Mouse (Mus musculus): ENCODE measurements around the gene Cbwd1. TPM values are rescaled to one million over a fixed set of nuclear protein-coding genes. Genes with fewer than 3 reads are reported as not detected.

The Cbwd1 gene
- total RNA-seq, 1 experiment, result 30.5 TPM

GRCm38 (mm10) chr19:24958531-24958930 is 2.9 kb downstream of the Cbwd1 start:
- no peak overlapping the region for H3K9ac ChIP-seq (ENCODE audit: insufficient read depth, low read depth, low read length, poor library complexity, severe bottlenecking)
- H3K27ac ChIP-seq (ENCODE audit: insufficient read depth, low read depth, low read length, poor library complexity, severe bottlenecking), result no peak overlapping the region
- H3K36me3 ChIP-seq (ENCODE audit: control insufficient read depth, insufficient read depth, low read length, poor library complexity, severe bottlenecking), result no peaks in the 10 kb centered on the region
- peak; percentile 40 for DNase-seq (ENCODE audit: low read depth, low spot score)
- no peaks in the 10 kb centered on the region for H3K4me1 ChIP-seq (ENCODE audit: control insufficient read depth in 2 of 2, insufficient read depth in 2 of 2, low read length in 2 of 2, poor library complexity in 1 of 2)
- in situ Hi-C loops (cut with MboI; ENCODE audit: low sequenced_read_pairs in 2 of 2, unreplicated experiment in 2 of 2), result no loop called here
- no peak overlapping the region for H3K4me3 ChIP-seq (ENCODE audit: insufficient read depth in 1 of 2, low read depth in 1 of 2, low read length in 2 of 2, poor library complexity in 1 of 2, severe bottlenecking in 1 of 2)
- H3K9me3 ChIP-seq (ENCODE audit: control insufficient read depth, insufficient read depth, low read depth, low read length), result no peaks in the 10 kb centered on the region
- no peak for TF ChIP-seq ZC3H11A (IDR thresholded peaks at IDR 0.05; ENCODE audit: borderline replicate concordance, low read depth, low read length)
- no peak for TF ChIP-seq HCFC1 (IDR thresholded peaks at IDR 0.05; ENCODE audit: borderline replicate concordance, insufficient read depth, low read length)
- no peak for TF ChIP-seq ZNF384 (IDR thresholded peaks at IDR 0.05; ENCODE audit: low read depth, low read length)
- no peak for TF ChIP-seq CHD2 (IDR thresholded peaks at IDR 0.05; ENCODE audit: low read depth, low read length)
- TF ChIP-seq MAFK (IDR thresholded peaks at IDR 0.05; ENCODE audit: insufficient read depth, low read depth, low read length), result no peak

- no peaks in the 10 kb centered on the region for H3K9me3 ChIP-seq (ENCODE audit: control insufficient read depth, insufficient read depth, low read depth, low read length)
- no peak for DNase-seq (ENCODE audit: low read depth, low spot score)
- TF ChIP-seq HCFC1 (IDR thresholded peaks at IDR 0.05; ENCODE audit: borderline replicate concordance, insufficient read depth, low read length) (no peak), ZC3H11A (IDR thresholded peaks at IDR 0.05; ENCODE audit: borderline replicate concordance, low read depth, low read length) (no peak), CHD2 (IDR thresholded peaks at IDR 0.05; ENCODE audit: low read depth, low read length) (no peak), ZNF384 (IDR thresholded peaks at IDR 0.05; ENCODE audit: low read depth, low read length) (no peak), MAFK (IDR thresholded peaks at IDR 0.05; ENCODE audit: insufficient read depth, low read depth, low read length) (no peak)
- in situ Hi-C loops (cut with MboI; ENCODE audit: low sequenced_read_pairs in 2 of 2, unreplicated experiment in 2 of 2), result no loop called here
- no peaks in the 10 kb centered on the region for H3K4me1 ChIP-seq (ENCODE audit: control insufficient read depth in 2 of 2, insufficient read depth in 2 of 2, low read length in 2 of 2, poor library complexity in 1 of 2)
- no peak overlapping the region for H3K9ac ChIP-seq (ENCODE audit: insufficient read depth, low read depth, low read length, poor library complexity, severe bottlenecking)
- no peak overlapping the region for H3K4me3 ChIP-seq (ENCODE audit: insufficient read depth in 1 of 2, low read depth in 1 of 2, low read length in 2 of 2, poor library complexity in 1 of 2, severe bottlenecking in 1 of 2)
- H3K27ac ChIP-seq (ENCODE audit: insufficient read depth, low read depth, low read length, poor library complexity, severe bottlenecking), result no peak overlapping the region
- no peaks in the 10 kb centered on the region for H3K36me3 ChIP-seq (ENCODE audit: control insufficient read depth, insufficient read depth, low read length, poor library complexity, severe bottlenecking)
Observed at GRCm38 (mm10) chr19:24945521-24946262, 15.7 kb downstream of the Cbwd1 start.

- Histone ChIP-seq H3K36me3 (ENCODE audit: control insufficient read depth, insufficient read depth, low read length, poor library complexity, severe bottlenecking) (no peaks in the 10 kb centered on the region; the same call in 1 of the 2 replicates), H3K27ac (ENCODE audit: insufficient read depth, low read depth, low read length, poor library complexity, severe bottlenecking) (no peak overlapping the region), H3K9ac (ENCODE audit: insufficient read depth, low read depth, low read length, poor library complexity, severe bottlenecking) (no peak overlapping the region), H3K4me3 (ENCODE audit: insufficient read depth in 1 of 2, low read depth in 1 of 2, low read length in 2 of 2, poor library complexity in 1 of 2, severe bottlenecking in 1 of 2) (no peak overlapping the region), H3K9me3 (ENCODE audit: control insufficient read depth, insufficient read depth, low read depth, low read length) (no peaks in the 10 kb centered on the region), H3K4me1 (ENCODE audit: control insufficient read depth in 2 of 2, insufficient read depth in 2 of 2, low read length in 2 of 2, poor library complexity in 1 of 2) (peaks cover 0 to 5% of the 10 kb centered on the region in 2 experiments; a peak in 1 of 4 replicates)
- no peak for TF ChIP-seq CHD2 (IDR thresholded peaks at IDR 0.05; ENCODE audit: low read depth, low read length)
- no peak for TF ChIP-seq MAFK (IDR thresholded peaks at IDR 0.05; ENCODE audit: insufficient read depth, low read depth, low read length)
- TF ChIP-seq HCFC1 (IDR thresholded peaks at IDR 0.05; ENCODE audit: borderline replicate concordance, insufficient read depth, low read length), result no peak
- TF ChIP-seq ZC3H11A (IDR thresholded peaks at IDR 0.05; ENCODE audit: borderline replicate concordance, low read depth, low read length), result no peak
- no peak for TF ChIP-seq ZNF384 (IDR thresholded peaks at IDR 0.05; ENCODE audit: low read depth, low read length)
- DNase-seq (ENCODE audit: low read depth, low spot score), result no peak
- in situ Hi-C loops (cut with MboI; ENCODE audit: low sequenced_read_pairs in 2 of 2, unreplicated experiment in 2 of 2), result no loop called here
Observed at GRCm38 (mm10) chr19:24937084-24937483, 24.3 kb downstream of the Cbwd1 start.

- Histone ChIP-seq H3K4me3 (ENCODE audit: insufficient read depth in 1 of 2, low read depth in 1 of 2, low read length in 2 of 2, poor library complexity in 1 of 2, severe bottlenecking in 1 of 2) (no peak overlapping the region), H3K9me3 (ENCODE audit: control insufficient read depth, insufficient read depth, low read depth, low read length) (no peaks in the 10 kb centered on the region), H3K4me1 (ENCODE audit: control insufficient read depth in 2 of 2, insufficient read depth in 2 of 2, low read length in 2 of 2, poor library complexity in 1 of 2) (peaks cover 0 to 4% of the 10 kb centered on the region in 2 experiments; a peak in 1 of 4 replicates), H3K9ac (ENCODE audit: insufficient read depth, low read depth, low read length, poor library complexity, severe bottlenecking) (no peak overlapping the region), H3K27ac (ENCODE audit: insufficient read depth, low read depth, low read length, poor library complexity, severe bottlenecking) (no peak overlapping the region), H3K36me3 (ENCODE audit: control insufficient read depth, insufficient read depth, low read length, poor library complexity, severe bottlenecking) (no peaks in the 10 kb centered on the region)
- no peak for TF ChIP-seq ZNF384 (IDR thresholded peaks at IDR 0.05; ENCODE audit: low read depth, low read length)
- TF ChIP-seq CHD2 (IDR thresholded peaks at IDR 0.05; ENCODE audit: low read depth, low read length), result no peak
- no peak for TF ChIP-seq HCFC1 (IDR thresholded peaks at IDR 0.05; ENCODE audit: borderline replicate concordance, insufficient read depth, low read length)
- no peak for TF ChIP-seq MAFK (IDR thresholded peaks at IDR 0.05; ENCODE audit: insufficient read depth, low read depth, low read length)
- TF ChIP-seq ZC3H11A (IDR thresholded peaks at IDR 0.05; ENCODE audit: borderline replicate concordance, low read depth, low read length), result no peak
- in situ Hi-C loops (cut with MboI; ENCODE audit: low sequenced_read_pairs in 2 of 2, unreplicated experiment in 2 of 2), result no loop called here
- no peak for DNase-seq (ENCODE audit: low read depth, low spot score)
Observed at GRCm38 (mm10) chr19:24929041-24929440, 32.4 kb downstream of the Cbwd1 start.

Measured in ES-E14 (cell line).